Mouse (Mus musculus) midbrain, embryonic 12.5 days (tissue): ENCODE results near the gene Dhx8. TPM values are rescaled to one million over a fixed set of nuclear protein-coding genes. Genes with fewer than 3 reads are reported as not detected.

ENCODE experiments used
- ATAC-seq: fragments of 200-750 bp; cut with Nextera tagmentation; 2 replicates; pipeline ENCODE4 v1.8.0; 2017; ENCODE audit warnings: low read depth, moderate TSS enrichment, moderate library complexity; ENCODE audit not compliant: low FRiP score
- H3K27ac ChIP-seq: fragments of 300-500 bp; sonication (generic); replicated peaks from 2 replicates; pipeline ENCODE4 v1.5.1; 2016; ENCODE audit warnings: mild to moderate bottlenecking
- H3K27me3 ChIP-seq: fragments of 300-500 bp; sonication (generic); 2 replicates; pipeline ENCODE4 v1.6.1; 2016; ENCODE audit warnings: mild to moderate bottlenecking
- H3K36me3 ChIP-seq: fragments of 300-500 bp; sonication (generic); 2 replicates; pipeline ENCODE4 v1.6.1; 2016
- H3K4me1 ChIP-seq: fragments of 300-500 bp; sonication (generic); 2 replicates; pipeline ENCODE4 v1.6.1; 2016
- H3K4me2 ChIP-seq: fragments of 300-500 bp; sonication (generic); replicated peaks from 2 replicates; pipeline ENCODE4 v1.6.1; 2016; ENCODE audit warnings: mild to moderate bottlenecking, moderate library complexity
- H3K4me3 ChIP-seq: fragments of 300-500 bp; sonication (generic); 2 replicates; pipeline ENCODE4 v1.5.1; 2016; ENCODE audit warnings: mild to moderate bottlenecking
- H3K9ac ChIP-seq: fragments of 300-500 bp; sonication (generic); replicated peaks from 2 replicates; pipeline ENCODE4 v1.6.1; 2016; ENCODE audit warnings: mild to moderate bottlenecking, moderate library complexity
- H3K9me3 ChIP-seq: fragments of 300-500 bp; sonication (generic); 2 replicates; pipeline ENCODE4 v1.6.1; 2016; ENCODE audit warnings: mild to moderate bottlenecking
- WGBS: fragments of 180-500 bp; shearing (Covaris S2); methylation state at CpG from one replicate; pipeline ENCODE4 v1.1.7; 2016; 5-methylcytosine and 5-hydroxymethylcytosine counted together
- polyA plus RNA-seq: library from polyadenylated mRNA; unstranded; fragments of >200 nt; fragmentation: Nextera tagmentation; extraction: Ambion mirVana; gene quantifications from 2 replicates; pipeline ENCODE4 v1.2.1, GENCODE M21; 2016

Dhx8 gene
- polyA plus RNA-seq, 1 experiment from 2014 or later, result 46.9 TPM

- H3K27ac ChIP-seq, result peak overlapping the region; percentile 26; the same call in 1 of the 2 replicates
- H3K36me3 ChIP-seq, result no peaks in the 10 kb centered on the region
- H3K27me3 ChIP-seq, result no peaks in the 10 kb centered on the region
- no peak overlapping the region for H3K9ac ChIP-seq
- H3K4me1 ChIP-seq, result peaks cover 8% of the 10 kb centered on the region; the same call in 1 of the 2 replicates
- no peak overlapping the region for H3K4me3 ChIP-seq
- WGBS, result 64% methylated on average over 5 of the region's 5 CpGs
- ATAC-seq, result no peak
- no peak overlapping the region for H3K4me2 ChIP-seq
- no peaks in the 10 kb centered on the region for H3K9me3 ChIP-seq
Measured at GRCm38 (mm10) chr11:101704081-101704480, 28.6 kb upstream of the Dhx8 start.

GRCm38 (mm10) chr11:101706764-101707448 is 25.8 kb upstream of the Dhx8 start:
- no peaks in the 10 kb centered on the region for H3K9me3 ChIP-seq
- H3K36me3 ChIP-seq, result no peaks in the 10 kb centered on the region
- H3K27me3 ChIP-seq, result no peaks in the 10 kb centered on the region
- WGBS, result 80% methylated on average over 10 of the region's 10 CpGs
- no peak for ATAC-seq
- no peak overlapping the region for H3K4me3 ChIP-seq
- H3K4me2 ChIP-seq, result no peak overlapping the region
- H3K27ac ChIP-seq, result no peak overlapping the region
- H3K9ac ChIP-seq, result no peak overlapping the region
- no peaks in the 10 kb centered on the region for H3K4me1 ChIP-seq

- 70% methylated on average over 5 of the region's 5 CpGs for WGBS
Measured at GRCm38 (mm10) chr11:101708482-101708881, 24.2 kb upstream of the Dhx8 start.

GRCm38 (mm10) chr11:101712811-101713210 is 19.9 kb upstream of the Dhx8 start:
- H3K27me3 ChIP-seq, result no peaks in the 10 kb centered on the region
- 89% methylated on average over 9 of the region's 9 CpGs for WGBS
- H3K9me3 ChIP-seq, result no peaks in the 10 kb centered on the region
- no peaks in the 10 kb centered on the region for H3K4me1 ChIP-seq
- no peak overlapping the region for H3K4me3 ChIP-seq
- H3K9ac ChIP-seq, result no peak overlapping the region
- no peak overlapping the region for H3K4me2 ChIP-seq
- no peak overlapping the region for H3K27ac ChIP-seq
- ATAC-seq, result no peak
- H3K36me3 ChIP-seq, result no peaks in the 10 kb centered on the region

More at GRCm38 (mm10) chr11:101708482-101708881, 24.2 kb upstream of the Dhx8 start:
- no peak overlapping the region for H3K4me2 ChIP-seq
- ATAC-seq, result no peak
- no peaks in the 10 kb centered on the region for H3K27me3 ChIP-seq
- no peaks in the 10 kb centered on the region for H3K9me3 ChIP-seq
- no peak overlapping the region for H3K27ac ChIP-seq
- H3K4me3 ChIP-seq, result no peak overlapping the region
- no peak overlapping the region for H3K9ac ChIP-seq
- no peaks in the 10 kb centered on the region for H3K4me1 ChIP-seq
- no peaks in the 10 kb centered on the region for H3K36me3 ChIP-seq

GRCm38 (mm10) chr11:101714012-101714411 is 18.7 kb upstream of the Dhx8 start:
- no peaks in the 10 kb centered on the region for H3K9me3 ChIP-seq
- H3K27me3 ChIP-seq, result no peaks in the 10 kb centered on the region
- H3K4me3 ChIP-seq, result no peak overlapping the region
- no peak overlapping the region for H3K4me2 ChIP-seq
- H3K27ac ChIP-seq, result no peak overlapping the region
- no peaks in the 10 kb centered on the region for H3K36me3 ChIP-seq
- no peak overlapping the region for H3K9ac ChIP-seq
- no peak for ATAC-seq
- peaks cover 5% of the 10 kb centered on the region for H3K4me1 ChIP-seq
- WGBS, result 81% methylated on average over 7 of the region's 7 CpGs

- no peaks in the 10 kb centered on the region for H3K27me3 ChIP-seq
- 23% methylated on average over 4 of the region's 4 CpGs for whole genome bisulfite sequencing
- H3K27ac ChIP-seq, result peak overlapping the region; percentile 58
- H3K9ac ChIP-seq, result no peak overlapping the region
- no peaks in the 10 kb centered on the region for H3K36me3 ChIP-seq
- H3K4me3 ChIP-seq, result no peak overlapping the region
- peaks cover 5% of the 10 kb centered on the region for H3K4me1 ChIP-seq
- no peak for ATAC-seq
- no peaks in the 10 kb centered on the region for H3K9me3 ChIP-seq
- H3K4me2 ChIP-seq, result no peak overlapping the region
Measured at GRCm38 (mm10) chr11:101718324-101718723, 14.4 kb upstream of the Dhx8 start.

GRCm38 (mm10) chr11:101719986-101720520 is 12.7 kb upstream of the Dhx8 start:
- H3K4me1 ChIP-seq, result peaks cover 5% of the 10 kb centered on the region
- no peak overlapping the region for H3K9ac ChIP-seq
- ATAC-seq, result no peak
- no peaks in the 10 kb centered on the region for H3K9me3 ChIP-seq
- H3K27ac ChIP-seq, result no peak overlapping the region
- no peaks in the 10 kb centered on the region for H3K27me3 ChIP-seq
- WGBS, result 86% methylated on average over 21 of the region's 21 CpGs
- H3K4me3 ChIP-seq, result no peak overlapping the region
- H3K4me2 ChIP-seq, result no peak overlapping the region
- H3K36me3 ChIP-seq, result no peaks in the 10 kb centered on the region

- H3K36me3 ChIP-seq, result no peaks in the 10 kb centered on the region
- H3K9me3 ChIP-seq, result no peaks in the 10 kb centered on the region
- no peak for ATAC-seq
- peaks cover 6% of the 10 kb centered on the region for H3K4me1 ChIP-seq
- no peak overlapping the region for H3K9ac ChIP-seq
- no peaks in the 10 kb centered on the region for H3K27me3 ChIP-seq
- H3K4me3 ChIP-seq, result no peak overlapping the region
- H3K27ac ChIP-seq, result no peak overlapping the region
- H3K4me2 ChIP-seq, result no peak overlapping the region
- WGBS, result 80% methylated on average over 8 of the region's 8 CpGs
Measured at GRCm38 (mm10) chr11:101725043-101725442, 7.7 kb upstream of the Dhx8 start.

- Histone ChIP-seq H3K9ac (no peak overlapping the region), H3K27ac (peak overlapping the region; percentile 65), H3K9me3 (no peaks in the 10 kb centered on the region), H3K4me3 (no peak overlapping the region), H3K36me3 (no peaks in the 10 kb centered on the region), H3K4me2 (no peak overlapping the region), H3K4me1 (peaks cover 6% of the 10 kb centered on the region), H3K27me3 (no peaks in the 10 kb centered on the region)
- ATAC-seq, result no peak
- WGBS, result 30% methylated on average over 2 of the region's 2 CpGs
Measured at GRCm38 (mm10) chr11:101726765-101727164, 6.0 kb upstream of the Dhx8 start.

- Histone ChIP-seq H3K27ac (no peak overlapping the region), H3K9ac (no peak overlapping the region), H3K4me2 (no peak overlapping the region), H3K36me3 (no peaks in the 10 kb centered on the region), H3K9me3 (no peaks in the 10 kb centered on the region), H3K27me3 (no peaks in the 10 kb centered on the region), H3K4me3 (no peak overlapping the region), H3K4me1 (peaks cover 22% of the 10 kb centered on the region)
- 73% methylated on average over 3 of the region's 3 CpGs for WGBS
- no peak for ATAC-seq
Measured at GRCm38 (mm10) chr11:101729308-101729707, 3.4 kb upstream of the Dhx8 start.

- peak overlapping the region; percentile 85 for H3K4me2 ChIP-seq
- peak overlapping the region; percentile 83 for H3K9ac ChIP-seq
- peak overlapping the region; percentile 84 for H3K4me3 ChIP-seq
- WGBS, result 34% methylated on average over 9 of the region's 9 CpGs
- ATAC-seq, result no peak
- H3K36me3 ChIP-seq, result peaks cover 36% of the 10 kb centered on the region
- H3K9me3 ChIP-seq, result no peaks in the 10 kb centered on the region
- H3K27ac ChIP-seq, result no peak overlapping the region
- H3K27me3 ChIP-seq, result no peaks in the 10 kb centered on the region
- peaks cover 16% of the 10 kb centered on the region for H3K4me1 ChIP-seq
Measured at GRCm38 (mm10) chr11:101733596-101733995, 877 bp downstream of the Dhx8 start.

- Histone ChIP-seq H3K9me3 (no peaks in the 10 kb centered on the region), H3K27me3 (no peaks in the 10 kb centered on the region), H3K27ac (no peak overlapping the region), H3K4me3 (no peak overlapping the region), H3K4me2 (no peak overlapping the region), H3K9ac (no peak overlapping the region), H3K4me1 (no peaks in the 10 kb centered on the region), H3K36me3 (peaks cover 96% of the 10 kb centered on the region)
- 97% methylated on average over 8 of the region's 8 CpGs for WGBS
- ATAC-seq, result no peak
Measured at GRCm38 (mm10) chr11:101756616-101757015, 23.9 kb downstream of the Dhx8 start.
